Mouse (Mus musculus) heart, embryonic 13.5 days (tissue): ENCODE measurements around the gene Gpn1. TPM values are rescaled to one million over a fixed set of nuclear protein-coding genes. Genes with fewer than 3 reads are reported as not detected.

Experiments used
- ATAC-seq: fragments of 200-750 bp; cut with Nextera tagmentation; 2 replicates; pipeline ENCODE4 v1.8.0; 2017; ENCODE audit warnings: moderate TSS enrichment; ENCODE audit not compliant: insufficient number of reproducible peaks, low FRiP score, low TSS enrichment; ENCODE audit errors: extremely low read depth
- H3K27ac ChIP-seq: fragments of 300-500 bp; sonication (generic); replicated peaks from 2 replicates; pipeline ENCODE4 v1.5.1; 2015; ENCODE audit warnings: moderate library complexity, mild to moderate bottlenecking, inconsistent platforms
- H3K27me3 ChIP-seq: fragments of 300-500 bp; sonication (generic); replicated peaks from 2 replicates; pipeline ENCODE4 v1.6.1; 2015; ENCODE audit warnings: mild to moderate bottlenecking, inconsistent platforms
- H3K36me3 ChIP-seq: fragments of 300-500 bp; sonication (generic); 2 replicates; pipeline ENCODE4 v1.6.1; 2015; ENCODE audit warnings: mild to moderate bottlenecking, inconsistent platforms
- H3K4me1 ChIP-seq: fragments of 300-500 bp; sonication (generic); 2 replicates; pipeline ENCODE4 v1.6.1; 2015; ENCODE audit warnings: inconsistent platforms
- H3K4me2 ChIP-seq: fragments of 300-500 bp; sonication (generic); 2 replicates; pipeline ENCODE4 v1.6.1; 2015; ENCODE audit warnings: inconsistent platforms, mild to moderate bottlenecking, moderate library complexity
- H3K4me3 ChIP-seq: fragments of 300-500 bp; sonication (generic); 2 replicates; pipeline ENCODE4 v1.5.1; 2015; ENCODE audit warnings: moderate library complexity, mild to moderate bottlenecking, inconsistent platforms
- H3K9ac ChIP-seq: fragments of 300-500 bp; sonication (generic); 2 replicates; pipeline ENCODE4 v1.6.1; 2015; ENCODE audit warnings: inconsistent platforms, mild to moderate bottlenecking, moderate library complexity
- H3K9me3 ChIP-seq: fragments of 300-500 bp; sonication (generic); 2 replicates; pipeline ENCODE4 v1.6.1; 2016; ENCODE audit warnings: inconsistent platforms
- WGBS: fragments of 180-500 bp; shearing (Covaris S2); methylation state at CpG from one replicate; pipeline ENCODE4 v1.1.7; 2015; ENCODE audit warnings: mixed read lengths; 5-methylcytosine and 5-hydroxymethylcytosine counted together
- polyA plus RNA-seq: library from polyadenylated mRNA; unstranded; fragments of >200 nt; fragmentation: Nextera tagmentation; extraction: Ambion mirVana; gene quantifications from 2 replicates; pipeline ENCODE4 v1.2.1, GENCODE M21; 2015

The Gpn1 gene
- 46.7 and 50.3 TPM in 2 replicates for polyA plus RNA-seq

- peak within 1 kb of the TSS; percentile 83 for H3K9ac ChIP-seq
- H3K36me3 ChIP-seq, result peaks cover 35% of the 10 kb centered on the region
- H3K4me3 ChIP-seq, result peak within 1 kb of the TSS; percentile 70
- under 1% methylated on average over 49 of the region's 49 CpGs for WGBS
- peaks cover 14% of the 10 kb centered on the region for H3K4me1 ChIP-seq
- H3K4me2 ChIP-seq, result peak within 1 kb of the TSS; percentile 82
- ATAC-seq, result peak; percentile 97
- H3K27ac ChIP-seq, result no peak within 1 kb of the TSS
- H3K9me3 ChIP-seq, result no peaks in the 10 kb centered on the region
- peaks cover 3% of the 10 kb centered on the region; the same call in 1 of the 2 replicates for H3K27me3 ChIP-seq
Measured at GRCm38 (mm10) chr5:31494513-31495297, at the start of gene Gpn1. TSS of gene Gpn1 (plus strand) at chr5:31494741.

GRCm38 (mm10) chr5:31451336-31451735 lies 43.2 kb upstream of the Gpn1 start:
- Histone ChIP-seq H3K4me2 (no peak overlapping the region), H3K36me3 (no peaks in the 10 kb centered on the region), H3K4me1 (peaks cover 14% of the 10 kb centered on the region), H3K9me3 (no peaks in the 10 kb centered on the region), H3K27me3 (no peaks in the 10 kb centered on the region), H3K9ac (no peak overlapping the region), H3K4me3 (no peak overlapping the region), H3K27ac (no peak overlapping the region)
- no peak for ATAC-seq
- WGBS, result 79% methylated on average over 2 of the region's 2 CpGs

DNA sequence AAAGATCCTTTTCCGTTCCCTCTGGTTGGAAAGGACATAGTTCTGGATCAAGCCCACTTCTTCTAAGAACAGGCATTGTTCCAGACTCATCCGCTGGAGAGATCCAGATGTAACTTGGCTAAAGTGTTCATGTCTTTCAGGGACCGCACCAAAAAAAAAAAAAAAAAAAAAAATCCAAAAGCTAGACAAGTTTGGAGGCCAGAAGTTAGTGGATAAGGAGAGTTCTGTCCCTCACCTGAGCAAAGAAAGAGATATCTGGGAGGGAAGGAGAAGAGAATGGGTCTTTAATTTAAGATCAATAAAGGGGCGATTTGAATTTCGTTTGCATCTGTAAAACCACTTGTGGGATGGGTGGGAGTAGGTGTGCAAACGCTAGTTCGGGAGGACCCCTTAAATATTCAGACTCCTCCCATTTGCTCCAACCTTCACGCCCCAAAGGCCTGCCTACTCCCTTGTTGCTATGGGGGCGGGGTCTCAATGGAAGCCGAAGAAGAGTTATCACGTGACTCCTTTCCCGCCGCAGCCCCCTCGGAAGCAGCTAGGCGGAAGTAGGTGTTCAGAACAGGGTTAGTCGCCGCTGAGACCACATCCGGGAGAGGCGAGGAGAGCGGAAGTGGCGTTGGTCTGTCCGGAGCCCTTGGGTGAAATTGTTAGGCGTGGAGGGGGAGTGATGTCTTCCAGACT lies 42.5 kb upstream of the Gpn1 start, which contains the start of gene Zfp512:
Gene Zfp512 (plus strand): TSS at position 554 of the 684 bp plus-strand sequence.
- Histone ChIP-seq H3K27ac (peak within 1 kb of the TSS; percentile 20; the same call in 1 of the 2 replicates), H3K4me2 (peak within 1 kb of the TSS; percentile 89), H3K9ac (peak within 1 kb of the TSS; percentile 86), H3K4me1 (peaks cover 14% of the 10 kb centered on the region), H3K36me3 (no peaks in the 10 kb centered on the region), H3K27me3 (no peaks in the 10 kb centered on the region), H3K4me3 (peak within 1 kb of the TSS; percentile 54), H3K9me3 (no peaks in the 10 kb centered on the region)
- peak; percentile 96 for ATAC-seq
- 7% methylated on average over 23 of the region's 23 CpGs for WGBS

GRCm38 (mm10) chr5:31452562-31452878 lies 42.0 kb upstream of the Gpn1 start:
- no peak; the same call in 1 of the 2 replicates for ATAC-seq
- WGBS, result under 1% methylated on average over 11 of the region's 11 CpGs

GRCm38 (mm10) chr5:31452886-31453410 lies 41.6 kb upstream of the Gpn1 start:
- H3K4me3 ChIP-seq, result peak overlapping the region; percentile 54
- no peak for ATAC-seq
- peaks cover 14% of the 10 kb centered on the region for H3K4me1 ChIP-seq
- peak overlapping the region; percentile 86 for H3K9ac ChIP-seq
- H3K27me3 ChIP-seq, result no peaks in the 10 kb centered on the region
- H3K4me2 ChIP-seq, result peak overlapping the region; percentile 89
- no peaks in the 10 kb centered on the region for H3K9me3 ChIP-seq
- H3K27ac ChIP-seq, result peak overlapping the region; percentile 20; the same call in 1 of the 2 replicates
- 11% methylated on average over 7 of the region's 7 CpGs for WGBS
- H3K36me3 ChIP-seq, result no peaks in the 10 kb centered on the region

More at GRCm38 (mm10) chr5:31452562-31452878, 42.0 kb upstream of the Gpn1 start:
- Histone ChIP-seq H3K27ac (no peak overlapping the region), H3K9me3 (no peaks in the 10 kb centered on the region), H3K9ac (peak overlapping the region; percentile 86), H3K4me2 (peak overlapping the region; percentile 89), H3K4me1 (peaks cover 14% of the 10 kb centered on the region), H3K4me3 (peak overlapping the region; percentile 54), H3K36me3 (no peaks in the 10 kb centered on the region), H3K27me3 (no peaks in the 10 kb centered on the region)

GRCm38 (mm10) chr5:31467798-31468197 lies 26.7 kb upstream of the Gpn1 start:
- 91% methylated on average over 3 of the region's 3 CpGs for WGBS
- Histone ChIP-seq H3K4me2 (no peak overlapping the region), H3K9ac (no peak overlapping the region), H3K9me3 (no peaks in the 10 kb centered on the region), H3K4me3 (no peak overlapping the region), H3K27ac (no peak overlapping the region), H3K27me3 (no peaks in the 10 kb centered on the region), H3K4me1 (no peaks in the 10 kb centered on the region), H3K36me3 (peaks cover 76% of the 10 kb centered on the region)
- no peak for ATAC-seq

- Histone ChIP-seq H3K9ac (no peak overlapping the region), H3K36me3 (peaks cover 94% of the 10 kb centered on the region), H3K4me2 (no peak overlapping the region), H3K27ac (no peak overlapping the region), H3K9me3 (no peaks in the 10 kb centered on the region), H3K27me3 (no peaks in the 10 kb centered on the region), H3K4me3 (no peak overlapping the region), H3K4me1 (no peaks in the 10 kb centered on the region)
- no peak for ATAC-seq
- WGBS, result 87% methylated on average over 6 of the region's 6 CpGs
Measured at GRCm38 (mm10) chr5:31469711-31470110, 24.8 kb upstream of the Gpn1 start.

- Histone ChIP-seq H3K9ac (no peak overlapping the region), H3K9me3 (no peaks in the 10 kb centered on the region), H3K36me3 (peaks cover 96% of the 10 kb centered on the region), H3K4me1 (no peaks in the 10 kb centered on the region), H3K4me3 (no peak overlapping the region), H3K27me3 (no peaks in the 10 kb centered on the region), H3K27ac (no peak overlapping the region), H3K4me2 (no peak overlapping the region)
- 72% methylated on average over 7 of the region's 7 CpGs for WGBS
- ATAC-seq, result no peak
Measured at GRCm38 (mm10) chr5:31470334-31470733, 24.2 kb upstream of the Gpn1 start.

- no peaks in the 10 kb centered on the region for H3K27me3 ChIP-seq
- WGBS, result 87% methylated on average over 4 of the region's 4 CpGs
- no peak for ATAC-seq
- no peak overlapping the region for H3K4me2 ChIP-seq
- H3K9me3 ChIP-seq, result no peaks in the 10 kb centered on the region
- no peaks in the 10 kb centered on the region for H3K4me1 ChIP-seq
- H3K36me3 ChIP-seq, result peaks cover 83% of the 10 kb centered on the region
- H3K27ac ChIP-seq, result no peak overlapping the region
- H3K9ac ChIP-seq, result no peak overlapping the region
- no peak overlapping the region for H3K4me3 ChIP-seq
Measured at GRCm38 (mm10) chr5:31480536-31480935, 14.0 kb upstream of the Gpn1 start.

GRCm38 (mm10) chr5:31485440-31485839 lies 9.1 kb upstream of the Gpn1 start, which contains the start of gene 4930548H24Rik:
TSS of gene 4930548H24Rik (plus strand) at chr5:31485740.
- no peak for ATAC-seq
- H3K9ac ChIP-seq, result no peak within 1 kb of the TSS
- no peaks in the 10 kb centered on the region for H3K9me3 ChIP-seq
- no peak within 1 kb of the TSS for H3K27ac ChIP-seq
- peaks cover 34% of the 10 kb centered on the region for H3K36me3 ChIP-seq
- H3K27me3 ChIP-seq, result no peaks in the 10 kb centered on the region
- H3K4me2 ChIP-seq, result no peak within 1 kb of the TSS
- H3K4me1 ChIP-seq, result no peaks in the 10 kb centered on the region
- 88% methylated on average over 3 of the region's 3 CpGs for WGBS
- no peak within 1 kb of the TSS for H3K4me3 ChIP-seq

DNA sequence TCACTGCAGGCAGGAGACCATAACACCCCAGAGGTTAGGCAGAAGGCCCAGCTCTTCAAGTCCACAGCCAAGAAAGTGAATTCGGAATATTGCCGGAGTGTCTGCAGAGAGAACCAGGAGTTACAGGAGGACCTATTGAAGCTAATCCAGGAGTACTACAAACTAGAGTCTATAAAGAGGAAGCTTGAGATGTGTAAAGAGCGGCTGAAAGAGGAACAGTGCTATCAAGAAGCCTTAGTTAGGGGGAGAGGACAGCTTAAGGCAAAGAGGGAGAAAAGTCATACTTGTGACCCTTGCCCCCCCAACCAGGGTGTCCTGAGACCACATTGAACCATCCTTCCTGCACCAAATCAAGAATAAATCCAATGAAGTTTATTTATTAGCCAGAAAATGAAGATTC lies 6.7 kb upstream of the Gpn1 start:
- H3K4me2 ChIP-seq, result no peak overlapping the region
- no peak overlapping the region for H3K27ac ChIP-seq
- no peaks in the 10 kb centered on the region for H3K4me1 ChIP-seq
- H3K36me3 ChIP-seq, result peaks cover 9% of the 10 kb centered on the region; the same call in 1 of the 2 replicates
- H3K9ac ChIP-seq, result no peak overlapping the region
- no peaks in the 10 kb centered on the region for H3K9me3 ChIP-seq
- H3K27me3 ChIP-seq, result peaks cover 3% of the 10 kb centered on the region; the same call in 1 of the 2 replicates
- no peak overlapping the region for H3K4me3 ChIP-seq
- ATAC-seq, result no peak
- WGBS, result 85% methylated on average over 3 of the region's 3 CpGs
